Mouse (Mus musculus) olfactory bulb, adult 2 months (tissue): Measurements from ENCODE around the gene Hs6st3. TPM values are rescaled to one million over a fixed set of nuclear protein-coding genes. Genes with fewer than 3 reads are reported as not detected.
A peak's percentile ranks its signal among the peaks of the same experiment; 100 is the strongest.

Experiments used
- H3K27ac ChIP-seq: fragments of 200-500 bp; 2 replicates; pipeline ENCODE4 v1.5.1; 2012; ENCODE audit warnings: low read depth, low read length; ENCODE audit not compliant: insufficient read depth
- H3K4me1 ChIP-seq: fragments of 200-500 bp; 2 replicates; pipeline ENCODE4 v1.6.1; 2012; ENCODE audit warnings: low read length; ENCODE audit not compliant: control insufficient read depth, insufficient read depth
- H3K4me3 ChIP-seq: fragments of 200-500 bp; 2 replicates; pipeline ENCODE4 v1.5.1; 2012; ENCODE audit warnings: mild to moderate bottlenecking, low read depth, low read length, moderate library complexity; ENCODE audit not compliant: insufficient read depth
- CTCF ChIP-seq: fragments of 200-500 bp; IDR thresholded peaks from 2 replicates; pipeline ENCODE4 v1.5.1; 2012; ENCODE audit warnings: low read depth, mild to moderate bottlenecking, low read length, moderate library complexity; ENCODE audit not compliant: insufficient read depth
- POLR2A ChIP-seq: fragments of 200-500 bp; IDR thresholded peaks from 2 replicates; pipeline ENCODE4 v1.6.1; 2012; ENCODE audit warnings: mild to moderate bottlenecking, low read depth, low read length, moderate library complexity; ENCODE audit not compliant: insufficient read depth
- WGBS: fragments of 180-500 bp; shearing (Covaris S2); methylation state at CpG from one replicate; pipeline ENCODE4 v1.1.7; 2018; 5-methylcytosine and 5-hydroxymethylcytosine counted together
- polyA plus RNA-seq: library from polyadenylated mRNA; stranded (reverse); fragments of >200 nt; gene quantifications from 2 replicates; pipeline ENCODE4 v1.2.4, GENCODE M21; 2012; ENCODE audit warnings: low replicate concordance; ENCODE audit not compliant: missing spikeins, insufficient read depth, insufficient read length

Gene Hs6st3
- polyA plus RNA-seq, 1 experiment, result not detected

- Histone ChIP-seq H3K4me3 (no peak overlapping the region), H3K27ac (no peak overlapping the region), H3K4me1 (peaks cover 13% of the 10 kb centered on the region)
- TF ChIP-seq POLR2A, result no peak
- no peak for TF ChIP-seq CTCF
- WGBS, result 93% methylated on average over 3 of the region's 3 CpGs
Measured at GRCm38 (mm10) chr14:119836051-119836450, 697.9 kb downstream of the Hs6st3 start.

GRCm38 (mm10) chr14:119847540-119847939 is 709.4 kb downstream of the Hs6st3 start:
- Histone ChIP-seq H3K27ac (no peak overlapping the region), H3K4me1 (peaks cover 10% of the 10 kb centered on the region; the same call in 1 of the 2 replicates), H3K4me3 (no peak overlapping the region)
- WGBS, result 62% methylated on average over 12 of the region's 12 CpGs
- TF ChIP-seq POLR2A, result no peak
- no peak for TF ChIP-seq CTCF

- WGBS, result 73% methylated on average over 4 of the region's 4 CpGs
- Histone ChIP-seq H3K27ac (no peak overlapping the region), H3K4me1 (peaks cover 10% of the 10 kb centered on the region; the same call in 1 of the 2 replicates), H3K4me3 (no peak overlapping the region)
- TF ChIP-seq CTCF (no peak), POLR2A (no peak)
Measured at GRCm38 (mm10) chr14:119848759-119849298, 710.7 kb downstream of the Hs6st3 start.

GRCm38 (mm10) chr14:119849338-119849737 is 711.2 kb downstream of the Hs6st3 start:
- WGBS, result 86% methylated on average over 7 of the region's 7 CpGs
- Histone ChIP-seq H3K4me3 (no peak overlapping the region), H3K4me1 (peaks cover 10% of the 10 kb centered on the region; the same call in 1 of the 2 replicates), H3K27ac (no peak overlapping the region)
- TF ChIP-seq CTCF (no peak), POLR2A (no peak)

- 19% methylated on average over 5 of the region's 5 CpGs for WGBS
- no peak for TF ChIP-seq POLR2A
- no peak for TF ChIP-seq CTCF
- Histone ChIP-seq H3K27ac (no peak overlapping the region), H3K4me3 (no peak overlapping the region), H3K4me1 (peaks cover 13% of the 10 kb centered on the region)
Measured at GRCm38 (mm10) chr14:119852139-119852538, 714.0 kb downstream of the Hs6st3 start.

- WGBS, result 32% methylated on average over 23 of the region's 23 CpGs
- 0 out of 2 replicates have a peak overlapping the region, but pooled peaks have one; percentile 6 for H3K4me3 ChIP-seq
Measured at GRCm38 (mm10) chr14:119857338-119858291, 719.5 kb downstream of the Hs6st3 start.

GRCm38 (mm10) chr14:119873617-119874016 is 735.5 kb downstream of the Hs6st3 start:
- WGBS, result 76% methylated on average over 4 of the region's 4 CpGs
- Histone ChIP-seq H3K4me3 (no peak overlapping the region), H3K27ac (no peak overlapping the region), H3K4me1 (no peaks in the 10 kb centered on the region; the same call in 1 of the 2 replicates)
- no peak for TF ChIP-seq CTCF

More at GRCm38 (mm10) chr14:119857338-119858291, 719.5 kb downstream of the Hs6st3 start:
- peaks cover 16% of the 10 kb centered on the region for H3K4me1 ChIP-seq
- H3K27ac ChIP-seq, result peak overlapping the region; percentile 56; the same call in 1 of the 2 replicates
- no peak for TF ChIP-seq CTCF
- TF ChIP-seq POLR2A, result no peak

- Histone ChIP-seq H3K4me3 (no peak overlapping the region), H3K27ac (no peak overlapping the region), H3K4me1 (no peaks in the 10 kb centered on the region)
- TF ChIP-seq POLR2A, result no peak
- no peak for TF ChIP-seq CTCF
- WGBS, result 94% methylated on average over 8 of the region's 8 CpGs
Measured at GRCm38 (mm10) chr14:119892922-119893321, 754.8 kb downstream of the Hs6st3 start.

- TF ChIP-seq POLR2A (no peak), CTCF (no peak)
- Histone ChIP-seq H3K4me3 (no peak overlapping the region), H3K27ac (no peak overlapping the region), H3K4me1 (no peaks in the 10 kb centered on the region)
- WGBS, result 94% methylated on average over 8 of the region's 8 CpGs
Measured at GRCm38 (mm10) chr14:119895097-119895496, 757.0 kb downstream of the Hs6st3 start.
